Mouse (Mus musculus) intestine, embryonic 16.5 days (tissue): Measurements from ENCODE around the gene Taar8b. TPM values are rescaled to one million over a fixed set of nuclear protein-coding genes. Genes with fewer than 3 reads are reported as not detected.

Experiments used
- ATAC-seq: fragments of 200-750 bp; cut with Nextera tagmentation; 2 replicates; pipeline ENCODE4 v1.8.0; 2017; ENCODE audit warnings: moderate TSS enrichment, moderate library complexity
- H3K27ac ChIP-seq: fragments of 300-500 bp; sonication (generic); 2 replicates; pipeline ENCODE4 v1.5.1; 2014; ENCODE audit warnings: mild to moderate bottlenecking, low read length
- H3K27me3 ChIP-seq: fragments of 300-500 bp; sonication (generic); replicated peaks from 2 replicates; pipeline ENCODE4 v1.6.1; 2014; ENCODE audit warnings: low read length, control low read depth, mixed read lengths; ENCODE audit not compliant: control insufficient read depth, insufficient read depth
- H3K36me3 ChIP-seq: fragments of 300-500 bp; sonication (generic); 2 replicates; pipeline ENCODE4 v1.6.1; 2014; ENCODE audit warnings: low read length, control low read depth; ENCODE audit not compliant: control insufficient read depth, insufficient read depth
- H3K4me1 ChIP-seq: fragments of 300-500 bp; sonication (generic); 2 replicates; pipeline ENCODE4 v1.6.1; 2014; ENCODE audit warnings: low read length, control low read depth, mixed read lengths; ENCODE audit not compliant: control insufficient read depth, insufficient read depth
- H3K4me2 ChIP-seq: fragments of 300-500 bp; sonication (generic); 2 replicates; pipeline ENCODE4 v1.6.1; 2014; ENCODE audit warnings: low read depth, low read length, control low read depth
- H3K4me3 ChIP-seq: fragments of 300-500 bp; sonication (generic); 2 replicates; pipeline ENCODE4 v1.5.1; 2014; ENCODE audit warnings: mild to moderate bottlenecking, low read length
- H3K9ac ChIP-seq: fragments of 300-500 bp; sonication (generic); 2 replicates; pipeline ENCODE4 v1.6.1; 2014; ENCODE audit warnings: low read depth, low read length
- H3K9me3 ChIP-seq: fragments of 300-500 bp; sonication (generic); 2 replicates; pipeline ENCODE4 v1.6.1; 2016; ENCODE audit warnings: low read length, control low read depth; ENCODE audit not compliant: control insufficient read depth
- WGBS: fragments of 180-500 bp; shearing (Covaris S2); extraction: QIAGEN DNeasy Blood & Tissue Kit; methylation state at CpG from one replicate; pipeline ENCODE4 v1.1.7; 2014; 5-methylcytosine and 5-hydroxymethylcytosine counted together
- polyA plus RNA-seq: library from polyadenylated mRNA; unstranded; fragments of >200 nt; fragmentation: Nextera tagmentation; extraction: Ambion mirVana; gene quantifications from 2 replicates; pipeline ENCODE4 v1.2.1, GENCODE M21; 2015

Taar8b gene
- polyA plus RNA-seq, 1 experiment from 2014 or later: not detected

DNA sequence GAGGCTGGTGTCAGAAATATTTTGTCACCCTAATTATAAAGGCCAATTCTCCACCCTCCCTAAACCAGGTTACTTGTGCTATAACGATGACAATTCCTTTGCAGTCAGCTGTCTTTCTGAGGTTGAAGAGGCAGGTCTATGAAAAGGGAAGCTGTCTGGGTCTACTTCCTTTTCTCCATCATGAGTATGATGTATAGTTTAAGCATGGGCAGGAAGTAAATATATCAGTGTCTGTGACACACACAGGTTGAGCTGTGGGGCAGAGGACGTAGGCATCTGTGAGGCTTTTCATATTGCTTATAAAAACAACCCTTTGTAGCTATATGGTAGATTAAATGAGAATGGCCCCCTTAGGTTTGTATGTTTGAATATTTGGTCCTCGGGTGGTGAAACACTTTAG lies 33.1 kb downstream of the Taar8b start:
- Histone ChIP-seq H3K4me3 (no peak overlapping the region), H3K9ac (no peak overlapping the region), H3K27ac (no peak overlapping the region), H3K27me3 (no peaks in the 10 kb centered on the region), H3K9me3 (no peaks in the 10 kb centered on the region), H3K4me1 (no peaks in the 10 kb centered on the region), H3K36me3 (no peaks in the 10 kb centered on the region), H3K4me2 (no peak overlapping the region)
- WGBS: 79% methylated on average over 3 of the region's 3 CpGs
- ATAC-seq: no peak

DNA sequence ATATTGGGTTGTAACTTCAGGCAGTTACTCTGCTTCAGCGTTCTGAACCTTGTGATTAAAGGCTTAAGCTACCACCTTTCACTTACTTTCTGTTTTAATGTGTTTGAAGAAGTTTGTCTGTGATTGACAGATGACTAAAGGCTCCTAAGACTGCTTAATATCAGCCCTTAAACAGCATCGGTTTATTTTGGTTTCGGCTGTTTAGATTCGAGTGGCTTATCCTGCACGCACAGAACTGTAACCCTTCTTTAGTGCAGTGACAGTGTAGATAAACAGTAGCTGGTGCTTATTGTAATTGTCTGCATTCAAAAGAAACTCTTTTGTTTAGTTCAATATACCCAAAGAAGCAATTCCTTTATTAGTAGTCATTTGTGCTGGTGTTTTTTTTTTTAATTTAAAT lies 40.1 kb downstream of the Taar8b start:
- WGBS: 52% methylated on average over 5 of the region's 5 CpGs
- Histone ChIP-seq H3K9me3 (no peaks in the 10 kb centered on the region), H3K27ac (no peak overlapping the region), H3K27me3 (no peaks in the 10 kb centered on the region), H3K36me3 (no peaks in the 10 kb centered on the region), H3K4me3 (no peak overlapping the region), H3K4me2 (no peak overlapping the region), H3K4me1 (no peaks in the 10 kb centered on the region), H3K9ac (no peak overlapping the region)
- ATAC-seq: no peak

DNA sequence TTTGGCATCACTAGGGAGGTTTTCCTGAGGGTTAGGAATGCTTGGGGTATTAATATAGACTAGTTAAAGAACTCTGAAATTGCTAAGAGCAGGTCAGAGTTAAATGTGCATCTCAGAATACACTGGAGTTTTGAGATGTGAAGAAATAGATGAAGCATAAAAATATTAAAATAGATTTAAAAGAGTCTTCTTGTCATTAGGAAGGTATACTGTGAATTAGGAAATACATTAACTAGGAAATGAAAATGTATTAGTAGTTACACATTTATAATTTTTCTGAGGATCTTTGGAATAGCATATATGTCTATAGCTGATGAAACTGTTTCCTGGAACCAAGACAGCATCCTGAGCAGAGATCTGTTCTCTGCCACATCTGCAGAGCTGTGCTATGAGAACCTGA lies 42.9 kb downstream of the Taar8b start, which contains the start of gene Taar7f:
Gene Taar7f, plus strand, starts transcription at position 301 of the 400 bp plus-strand sequence.
- H3K9me3 ChIP-seq: no peaks in the 10 kb centered on the region
- no peaks in the 10 kb centered on the region for H3K27me3 ChIP-seq
- no peak within 1 kb of the TSS for H3K4me2 ChIP-seq
- no peak within 1 kb of the TSS for H3K27ac ChIP-seq
- no peak within 1 kb of the TSS for H3K4me3 ChIP-seq
- no peaks in the 10 kb centered on the region for H3K4me1 ChIP-seq
- no peaks in the 10 kb centered on the region for H3K36me3 ChIP-seq
- H3K9ac ChIP-seq: no peak within 1 kb of the TSS
- no peak for ATAC-seq

Other genes starting within 250 kb of the Taar8b start
- gene Vnn3, start 240.8 kb downstream of the Taar8b start, polyA plus RNA-seq: 0.21 and 0.31 TPM in 2 replicates
- 2.6 and 2.7 TPM in 2 replicates for gene Vnn1, start 197.6 kb downstream of the Taar8b start, polyA plus RNA-seq
- not detected in 2 replicates for gene Taar1, start 171.9 kb downstream of the Taar8b start, polyA plus RNA-seq
- not detected in 2 replicates for gene Taar2, start 153.7 kb downstream of the Taar8b start, polyA plus RNA-seq
- gene Taar3, start 142.7 kb downstream of the Taar8b start, polyA plus RNA-seq: not detected in 2 replicates
- not detected in 2 replicates for gene Taar4, start 131.8 kb downstream of the Taar8b start, polyA plus RNA-seq
- not detected in 2 replicates for gene Taar5, start 121.6 kb downstream of the Taar8b start, polyA plus RNA-seq
- not detected in 2 replicates for gene Taar6, start 106.6 kb downstream of the Taar8b start, polyA plus RNA-seq
- not detected in 2 replicates for gene Taar7a, start 98.8 kb downstream of the Taar8b start, polyA plus RNA-seq
- gene Taar7b, start 92.4 kb downstream of the Taar8b start, polyA plus RNA-seq: not detected in 2 replicates
- gene Taar7d, start 65.1 kb downstream of the Taar8b start, polyA plus RNA-seq: not detected in 2 replicates
- gene Taar7e, start 54.7 kb downstream of the Taar8b start, polyA plus RNA-seq: not detected in 2 replicates
- not detected in 2 replicates for gene Taar7f, start 42.8 kb downstream of the Taar8b start, polyA plus RNA-seq
- gene Taar8a, start 15.8 kb downstream of the Taar8b start, polyA plus RNA-seq: not detected in 2 replicates
- gene Taar8c, start 9.6 kb upstream of the Taar8b start, polyA plus RNA-seq: 0.13 TPM in 1 of 2 replicates, not detected in the other
- not detected in 2 replicates for gene Taar9, start 17.2 kb upstream of the Taar8b start, polyA plus RNA-seq
- gene Stx7, start 57.0 kb upstream of the Taar8b start, polyA plus RNA-seq: 148 and 158 TPM in 2 replicates
- 10.8 and 11.7 TPM in 2 replicates for gene Moxd1, start 131.2 kb upstream of the Taar8b start, polyA plus RNA-seq